7 mouse cellular contexts compared by ENCODE assay signal in the genomic region with DNA sequence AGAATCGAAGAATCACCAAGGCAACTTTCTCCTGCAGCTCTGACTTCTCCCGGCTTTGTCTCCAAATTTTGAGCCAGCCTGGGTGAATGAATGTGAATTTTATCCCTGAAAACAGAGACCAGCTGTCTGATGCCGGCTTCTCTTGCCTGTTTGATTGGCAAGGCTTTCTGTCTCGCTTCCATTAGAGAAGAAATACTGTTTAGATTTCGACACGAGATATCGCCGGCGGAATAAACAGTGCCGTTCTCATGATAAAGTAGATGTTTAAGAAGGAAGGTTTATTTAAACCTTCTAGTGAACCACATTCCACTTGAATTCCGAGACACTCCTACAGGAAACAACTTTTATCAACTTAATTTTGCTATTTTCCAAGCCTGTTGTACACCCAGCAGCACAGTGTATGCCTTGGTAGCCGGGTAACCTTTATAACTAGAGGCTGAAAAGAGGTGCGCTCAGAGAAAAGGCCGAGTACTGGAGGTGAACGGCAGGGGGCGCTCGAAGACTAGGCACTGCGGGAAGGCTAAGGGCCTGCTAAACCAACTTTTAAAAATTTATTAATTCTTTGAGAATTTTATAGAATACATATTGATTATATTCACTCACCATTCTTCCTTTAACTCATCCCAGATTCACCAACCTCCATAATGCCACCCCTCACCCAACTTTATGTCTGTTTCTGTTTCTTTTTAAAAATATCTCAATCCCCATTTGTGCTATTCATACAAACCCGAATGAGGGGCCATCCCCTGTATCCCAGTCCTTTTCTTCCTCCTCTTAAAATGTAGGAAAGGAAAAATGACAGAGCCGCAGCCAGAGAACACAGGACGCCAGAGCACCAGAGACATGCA.
DNase-seq lines count a peak whose midpoint lies in the region; TF ChIP-seq lines count a peak whose summit lies in the region.

No protein-coding gene starts in this region.

- TF ChIP-seq CTCF in gastrocnemius, adult 2 months (IDR thresholded peaks at IDR 0.05): peak; percentile 98

- peak overlapping the region; percentile 62 for H3K27ac ChIP-seq in gastrocnemius, adult 2 months

- peak overlapping the region; percentile 35 for H3K4me3 ChIP-seq in gastrocnemius, adult 2 months

- peak; percentile 72 for DNase-seq in adrenal gland, adult 2 months
- peak; percentile 73 for DNase-seq in cerebellum, postnatal 36 days
- DNase-seq in gastrocnemius, adult 2 months: peak; percentile 86
- DNase-seq in induced T-regulatory cell, adult 2 months (ENCODE audit: low read depth): peak; percentile 10
- DNase-seq in left cerebral cortex, postnatal 10 days (ENCODE audit: extremely low spot score in 1 of 2, low spot score in 2 of 2): peak; percentile 64 to 82
- peak; percentile 71 for DNase-seq in mesoderm, embryonic 11.5 days (ENCODE audit: low read depth, low spot score)
- DNase-seq in skeletal muscle tissue, adult 2 months (ENCODE audit: low read depth, low spot score): peak; percentile 54

- intact Hi-C loops in gastrocnemius, adult 2 months (cut with DNase I): loop anchor here (1.0 to 10.0 kb wide), 3 partner anchors 136 to 1041 kb away; no protein-coding TSS in a partner anchor
- intact Hi-C loops in left cerebral cortex, postnatal 10 days (cut with DNase I): loop anchor here (2.0 to 10.0 kb wide), 4 partner anchors 135 to 1041 kb away; no protein-coding TSS in a partner anchor

Comparison
In these comparisons a context has a peak if more than half of its experiments do, and no peak if none do; other contexts are left out.
1. Peak in every context shown above with its lines: DNase-seq, H3K4me3 ChIP-seq and H3K27ac ChIP-seq.
2. DNase-seq: peak in every context shown above with its lines; median percentile 86 in gastrocnemius, adult 2 months; 73 in cerebellum, postnatal 36 days; 73 in left cerebral cortex, postnatal 10 days; 72 in adrenal gland, adult 2 months; 71 in mesoderm, embryonic 11.5 days; 54 in skeletal muscle tissue, adult 2 months; 10 in induced T-regulatory cell, adult 2 months.